Mouse (Mus musculus) MEL (cell line): Measurements from ENCODE around the gene Hist2h2aa1. TPM values are rescaled to one million over a fixed set of nuclear protein-coding genes. Genes with fewer than 3 reads are reported as not detected.

Experiments
- DNase-seq: peaks from one replicate; pipeline ENCODE4 v3.0.0; 2011; ENCODE audit warnings: low read depth, low spot score
- H3K27ac ChIP-seq: 2 replicates; pipeline ENCODE4 v1.5.1; 2012; ENCODE audit warnings: low read depth, mild to moderate bottlenecking, control low read depth, low read length, moderate library complexity; ENCODE audit not compliant: control insufficient read depth
- H3K27me3 ChIP-seq, 2 experiments: fragments of 150-350 bp in 1 of 2; sonication (generic) in 1 of 2; 2 replicates each; pipeline ENCODE4 v1.6.1; 2012; ENCODE audit warnings: low read length in 2 of 2, mild to moderate bottlenecking in 2 of 2, improper control_type of control experiment in 1 of 2, moderate library complexity in 1 of 2; ENCODE audit not compliant: insufficient read depth in 2 of 2, control insufficient read depth in 1 of 2
- H3K36me3 ChIP-seq, 2 experiments: 2 replicates each; pipeline ENCODE4 v1.6.1; 2012 to 2014; ENCODE audit warnings: low read length in 2 of 2, improper control_type of control experiment in 1 of 2, inconsistent platforms in 1 of 2, mild to moderate bottlenecking in 1 of 2; ENCODE audit not compliant: insufficient read depth in 2 of 2, control insufficient read depth in 1 of 2
- H3K4me1 ChIP-seq, 2 experiments: fragments of 150-350 bp in 1 of 2; sonication (generic) in 1 of 2; 2 replicates each; pipeline ENCODE4 v1.6.1; 2012; ENCODE audit warnings: low read length in 2 of 2, improper control_type of control experiment in 1 of 2, mild to moderate bottlenecking in 1 of 2; ENCODE audit not compliant: insufficient read depth in 2 of 2, control insufficient read depth in 1 of 2
- H3K4me3 ChIP-seq, 2 experiments: fragments of 150-350 bp in 1 of 2; sonication (generic) in 1 of 2; 2 replicates each; pipeline ENCODE4 v1.5.1; 2012; ENCODE audit warnings: low read depth in 2 of 2, low read length in 2 of 2, mild to moderate bottlenecking in 2 of 2, moderate library complexity in 2 of 2, control low read depth in 1 of 2, improper control_type of control experiment in 1 of 2; ENCODE audit not compliant: control insufficient read depth in 1 of 2, insufficient read depth in 1 of 2
- H3K79me2 ChIP-seq: 2 replicates; pipeline ENCODE4 v1.6.1; 2012; ENCODE audit warnings: mild to moderate bottlenecking, low read length, moderate library complexity; ENCODE audit not compliant: control insufficient read depth, poor library complexity, insufficient read depth
- H3K9ac ChIP-seq: 2 replicates; pipeline ENCODE4 v1.6.1; 2012; ENCODE audit warnings: low read depth, mild to moderate bottlenecking, control low read depth, low read length, moderate library complexity; ENCODE audit not compliant: control insufficient read depth, poor library complexity, severe bottlenecking
- H3K9me3 ChIP-seq: fragments of 150-350 bp; sonication (generic); replicated peaks from 2 replicates; pipeline ENCODE4 v1.6.1; 2012; ENCODE audit warnings: mild to moderate bottlenecking, low read length, improper control_type of control experiment, moderate library complexity; ENCODE audit not compliant: insufficient read depth
- CHD1 ChIP-seq: IDR thresholded peaks from 2 replicates; pipeline ENCODE4 v1.6.1; 2012; ENCODE audit warnings: low read depth, mild to moderate bottlenecking, inconsistent platforms, low read length, improper control_type of control experiment
- CHD2 ChIP-seq: IDR thresholded peaks from 2 replicates; pipeline ENCODE4 v1.6.1; 2011; ENCODE audit warnings: low read length, improper control_type of control experiment
- CTCF ChIP-seq, 3 experiments: IDR thresholded peaks in 2 of 3; conservative IDR thresholded peaks in 1 of 3; 2 replicates each; pipeline ENCODE4 v1.5.1; 2011 to 2012; ENCODE audit warnings: low read length in 3 of 3, low read depth in 2 of 3, mild to moderate bottlenecking in 2 of 3, improper control_type of control experiment in 1 of 3, inconsistent platforms in 1 of 3, mixed read lengths in 1 of 3, moderate library complexity in 1 of 3; ENCODE audit not compliant: control insufficient read depth in 1 of 3, insufficient read depth in 1 of 3, poor library complexity in 1 of 3, severe bottlenecking in 1 of 3
- ELF1 ChIP-seq: IDR thresholded peaks from 2 replicates; pipeline ENCODE4 v1.6.1; 2014; ENCODE audit warnings: low read depth, mild to moderate bottlenecking, inconsistent platforms, low read length, improper control_type of control experiment, moderate library complexity
- EP300 ChIP-seq, 2 experiments: IDR thresholded peaks; 2 replicates each; pipeline ENCODE4 v1.6.1; 2011; ENCODE audit warnings: improper control_type of control experiment in 2 of 2, low read length in 2 of 2, low read depth in 1 of 2, mild to moderate bottlenecking in 1 of 2
- MAFK ChIP-seq: IDR thresholded peaks from 2 replicates; pipeline ENCODE4 v1.6.1; 2011; ENCODE audit warnings: low read depth, mild to moderate bottlenecking, low read length, improper control_type of control experiment, borderline replicate concordance
- MXI1 ChIP-seq: IDR thresholded peaks from 2 replicates; pipeline ENCODE4 v1.6.1; 2011; ENCODE audit warnings: mild to moderate bottlenecking, low read depth, low read length, improper control_type of control experiment
- MYC ChIP-seq: IDR thresholded peaks from 2 replicates; pipeline ENCODE4 v1.6.1; 2011; ENCODE audit warnings: low read depth, mild to moderate bottlenecking, low read length, improper control_type of control experiment, moderate library complexity
- NELFE ChIP-seq: IDR thresholded peaks from 2 replicates; pipeline ENCODE4 v1.6.1; 2011; ENCODE audit warnings: low read depth, low read length, improper control_type of control experiment
- NRF1 ChIP-seq: IDR thresholded peaks from 2 replicates; pipeline ENCODE4 v1.6.1; 2014; ENCODE audit warnings: low read depth, mild to moderate bottlenecking, inconsistent platforms, low read length, improper control_type of control experiment, moderate library complexity; ENCODE audit not compliant: poor library complexity, insufficient read depth, severe bottlenecking
- POLR2A ChIP-seq, 2 experiments: IDR thresholded peaks; 2 replicates each; pipeline ENCODE4 v1.6.1; 2011 to 2012; ENCODE audit warnings: low read length in 2 of 2, mild to moderate bottlenecking in 2 of 2, control low read depth in 1 of 2, improper control_type of control experiment in 1 of 2, low read depth in 1 of 2, moderate library complexity in 1 of 2; ENCODE audit not compliant: control insufficient read depth in 1 of 2, insufficient read depth in 1 of 2, poor library complexity in 1 of 2
- RCOR1 ChIP-seq: IDR thresholded peaks from 2 replicates; pipeline ENCODE4 v1.6.1; 2012; ENCODE audit warnings: low read depth, mild to moderate bottlenecking, inconsistent platforms, low read length, improper control_type of control experiment
- SIN3A ChIP-seq: IDR thresholded peaks from 2 replicates; pipeline ENCODE4 v1.6.1; 2012; ENCODE audit warnings: low read length, improper control_type of control experiment, inconsistent platforms
- TBP ChIP-seq: IDR thresholded peaks from 2 replicates; pipeline ENCODE4 v1.8.0; 2011; ENCODE audit warnings: low read depth, low read length, improper control_type of control experiment
- TCF12 ChIP-seq: IDR thresholded peaks from 2 replicates; pipeline ENCODE4 v1.6.1; 2014; ENCODE audit warnings: low read depth, mild to moderate bottlenecking, inconsistent platforms, low read length, improper control_type of control experiment, moderate library complexity
- USF1 ChIP-seq: IDR thresholded peaks from 2 replicates; pipeline ENCODE4 v1.6.1; 2014; ENCODE audit warnings: low read depth, mild to moderate bottlenecking, inconsistent platforms, low read length, improper control_type of control experiment, moderate library complexity
- USF2 ChIP-seq, 2 experiments: IDR thresholded peaks; 2 replicates each; pipeline ENCODE4 v1.6.1; 2011 to 2012; ENCODE audit warnings: improper control_type of control experiment in 2 of 2, low read length in 2 of 2, borderline replicate concordance in 1 of 2, inconsistent platforms in 1 of 2, low read depth in 1 of 2, mild to moderate bottlenecking in 1 of 2; ENCODE audit not compliant: insufficient read depth in 1 of 2
- ZC3H11A ChIP-seq: IDR thresholded peaks from 2 replicates; pipeline ENCODE4 v1.6.1; 2012; ENCODE audit warnings: low read depth, mild to moderate bottlenecking, inconsistent platforms, low read length, improper control_type of control experiment
- ZKSCAN1 ChIP-seq: IDR thresholded peaks from 2 replicates; pipeline ENCODE4 v1.6.1; 2012; ENCODE audit warnings: low read depth, mild to moderate bottlenecking, inconsistent platforms, low read length, improper control_type of control experiment, moderate library complexity
- polyA plus RNA-seq, 2 experiments: library from polyadenylated mRNA; stranded (reverse) in 1 of 2; unstranded in 1 of 2; fragments of >175 nt in 1 of 2; fragments of >200 nt in 1 of 2; gene quantifications; 2 replicates each; pipeline versions ENCODE4 v1.2.1 to v1.2.4; 2012; ENCODE audit warnings: low replicate concordance in 2 of 2, low read depth in 1 of 2; ENCODE audit not compliant: insufficient read length in 2 of 2, insufficient read depth in 1 of 2, missing spikeins in 1 of 2
- total RNA-seq: library from RNA; depleted of rRNA; stranded (reverse); fragments of 300-350 nt; gene quantifications from 2 replicates; pipeline ENCODE4 v1.2.3, GENCODE M21; 2012

Gene Hist2h2aa1
- total and polyA plus RNA-seq, 3 experiments, result 1.5 to 3,456 TPM; not detected in 1

DNA sequence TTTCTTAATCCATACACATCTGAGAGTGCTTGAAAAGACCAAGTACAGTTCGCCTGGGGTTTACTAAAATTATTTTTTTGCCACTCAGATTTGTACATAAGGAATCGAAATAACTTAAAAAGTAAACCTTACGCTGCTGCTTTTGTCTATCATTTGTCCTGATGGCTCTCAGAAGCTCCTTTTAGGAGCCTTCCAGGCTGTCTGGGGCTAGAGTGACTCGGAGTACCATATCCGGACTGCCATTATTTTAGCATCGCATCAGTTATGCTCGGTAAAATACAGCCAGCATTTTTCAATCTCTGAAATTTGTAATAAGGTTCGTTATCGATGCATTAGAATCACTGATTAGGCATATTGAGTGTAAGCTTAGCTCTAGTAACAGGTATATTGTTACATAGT, 4.5 kb upstream of the Hist2h2aa1 start:
- Histone ChIP-seq H3K9ac (peak overlapping the region; percentile 90), H3K9me3 (no peaks in the 10 kb centered on the region), H3K79me2 (peaks cover 7% of the 10 kb centered on the region), H3K4me3 (peak overlapping the region; percentile 38 to 55), H3K4me1 (peaks cover 13 to 41% of the 10 kb centered on the region in 2 experiments), H3K27me3 (no peaks in the 10 kb centered on the region), H3K36me3 (peaks cover 0 to 49% of the 10 kb centered on the region in 2 experiments; a peak in 2 of 4 replicates), H3K27ac (peak overlapping the region; percentile 92)
- DNase-seq, result peak; percentile 73
- TF ChIP-seq ZC3H11A (no peak), CTCF (IDR thresholded peaks at IDR 0.05 in 2 of 3, conservative IDR thresholded peaks at IDR 0.05 in 1 of 3; ENCODE audit: control insufficient read depth in 1 of 3, insufficient read depth in 1 of 3, low read depth in 2 of 3, low read length in 3 of 3, poor library complexity in 1 of 3, severe bottlenecking in 1 of 3) (no peak), MXI1 (no peak), RCOR1 (no peak), TCF12 (no peak), NELFE (no peak), USF2 (IDR thresholded peaks at IDR 0.05; ENCODE audit: borderline replicate concordance in 1 of 2, insufficient read depth in 1 of 2, low read depth in 1 of 2, low read length in 2 of 2) (no peak), USF1 (no peak), SIN3A (no peak), NRF1 (no peak), MAFK (no peak), EP300 (IDR thresholded peaks at IDR 0.05; ENCODE audit: low read depth in 1 of 2, low read length in 2 of 2) (no peak), ZKSCAN1 (no peak), CHD2 (no peak), MYC (no peak)

DNA sequence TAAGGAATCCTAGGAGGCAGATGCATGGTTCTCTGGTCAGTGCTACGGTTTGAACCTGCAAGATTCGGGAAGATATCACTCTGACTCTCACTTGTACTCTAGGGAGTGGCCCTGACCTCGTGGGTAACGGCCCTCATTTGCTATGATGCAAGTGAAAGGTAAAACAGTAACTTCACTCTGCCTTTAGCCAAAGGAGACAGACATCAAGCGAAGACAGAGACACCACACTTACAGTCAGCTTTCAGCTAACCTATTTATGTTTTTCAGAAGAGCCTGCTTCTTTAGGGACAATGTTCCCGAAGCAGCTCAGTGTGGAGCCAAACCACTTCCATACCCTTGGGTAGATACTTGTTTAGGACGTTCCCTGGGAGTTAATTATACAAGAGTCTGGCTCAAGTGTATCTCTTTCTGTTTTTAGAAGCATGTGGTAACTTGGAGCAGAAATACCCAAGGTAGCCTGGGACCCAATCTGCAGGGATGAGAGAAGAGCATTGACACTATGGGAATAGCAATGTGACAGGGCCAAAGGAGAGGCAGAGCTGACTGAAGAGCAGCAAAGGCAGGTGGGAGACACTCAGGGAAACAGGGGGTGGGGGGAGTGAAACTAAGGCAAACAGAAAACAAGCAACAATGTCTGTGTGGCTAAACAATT, 1.2 kb upstream of the Hist2h2aa1 start:
- peak overlapping the region; percentile 31 to 72 for H3K4me3 ChIP-seq
- no peak for TF ChIP-seq CHD1
- no peak for TF ChIP-seq TBP
- peak in 1 of 2 experiments; percentile 36; a peak in 1 of 4 replicates for TF ChIP-seq POLR2A (IDR thresholded peaks at IDR 0.05; ENCODE audit: control insufficient read depth in 1 of 2, insufficient read depth in 1 of 2, low read depth in 1 of 2, low read length in 2 of 2, poor library complexity in 1 of 2)
- TF ChIP-seq CHD2, result no peak
- TF ChIP-seq USF2 (IDR thresholded peaks at IDR 0.05; ENCODE audit: borderline replicate concordance in 1 of 2, insufficient read depth in 1 of 2, low read depth in 1 of 2, low read length in 2 of 2), result no peak
- TF ChIP-seq ELF1, result no peak
- TF ChIP-seq, all 39 proteins: peak for 1
- peaks cover 2% of the 10 kb centered on the region for H3K79me2 ChIP-seq
- H3K27ac ChIP-seq, result peak overlapping the region; percentile 98
- peaks cover 0 to 56% of the 10 kb centered on the region in 2 experiments; a peak in 2 of 4 replicates for H3K36me3 ChIP-seq
- no peaks in the 10 kb centered on the region for H3K27me3 ChIP-seq
- H3K9ac ChIP-seq, result peak overlapping the region; percentile 91
- peaks cover 13 to 33% of the 10 kb centered on the region in 2 experiments for H3K4me1 ChIP-seq
- peak; percentile 88 for DNase-seq
- H3K9me3 ChIP-seq, result no peaks in the 10 kb centered on the region
